Mouse (Mus musculus) ES-E14 (cell line): ENCODE measurements around the gene Usp13. TPM values are rescaled to one million over a fixed set of nuclear protein-coding genes. Genes with fewer than 3 reads are reported as not detected.

ENCODE experiments used
- DNase-seq: peaks from one replicate; pipeline ENCODE4 v3.0.0-alpha.2; 2013; ENCODE audit warnings: low read depth, low spot score
- H3K27ac ChIP-seq: 2 replicates; pipeline ENCODE4 v1.5.1; 2012; ENCODE audit warnings: low read depth, mild to moderate bottlenecking, low read length, moderate library complexity, mixed read lengths; ENCODE audit not compliant: poor library complexity, insufficient read depth, severe bottlenecking
- H3K36me3 ChIP-seq: 2 replicates; pipeline ENCODE4 v1.6.1; 2012; ENCODE audit warnings: mild to moderate bottlenecking, low read length, moderate library complexity, mixed read lengths; ENCODE audit not compliant: control insufficient read depth, poor library complexity, insufficient read depth, severe bottlenecking
- H3K4me1 ChIP-seq, 2 experiments: fragments of 150-350 bp in 1 of 2; sonication (generic) in 1 of 2; 2 replicates each; pipeline ENCODE4 v1.6.1; 2012; ENCODE audit warnings: low read length in 2 of 2, mild to moderate bottlenecking in 1 of 2, mixed read lengths in 1 of 2; ENCODE audit not compliant: control insufficient read depth in 2 of 2, insufficient read depth in 2 of 2, poor library complexity in 1 of 2
- H3K4me3 ChIP-seq, 2 experiments: fragments of 150-350 bp in 1 of 2; sonication (generic) in 1 of 2; 2 replicates each; pipeline ENCODE4 v1.5.1; 2012; ENCODE audit warnings: low read length in 2 of 2, low read depth in 1 of 2, mild to moderate bottlenecking in 1 of 2, mixed read lengths in 1 of 2; ENCODE audit not compliant: insufficient read depth in 1 of 2, poor library complexity in 1 of 2, severe bottlenecking in 1 of 2
- H3K9ac ChIP-seq: 2 replicates; pipeline ENCODE4 v1.6.1; 2012; ENCODE audit warnings: low read depth, mild to moderate bottlenecking, low read length, mixed read lengths; ENCODE audit not compliant: poor library complexity, insufficient read depth, severe bottlenecking
- H3K9me3 ChIP-seq: fragments of 150-350 bp; sonication (generic); 2 replicates; pipeline ENCODE4 v1.6.1; 2012; ENCODE audit warnings: low read depth, mild to moderate bottlenecking, low read length; ENCODE audit not compliant: control insufficient read depth, insufficient read depth
- CHD2 ChIP-seq: IDR thresholded peaks from 2 replicates; pipeline ENCODE4 v1.6.1; 2014; ENCODE audit warnings: mild to moderate bottlenecking, low read depth, low read length, inconsistent platforms
- HCFC1 ChIP-seq: IDR thresholded peaks from 2 replicates; pipeline ENCODE4 v1.6.1; 2012; ENCODE audit warnings: low read length, inconsistent platforms, borderline replicate concordance; ENCODE audit not compliant: insufficient read depth
- MAFK ChIP-seq: IDR thresholded peaks from 2 replicates; pipeline ENCODE4 v1.6.1; 2014; ENCODE audit warnings: mild to moderate bottlenecking, low read depth, low read length, inconsistent platforms; ENCODE audit not compliant: insufficient read depth
- ZC3H11A ChIP-seq: IDR thresholded peaks from 2 replicates; pipeline ENCODE4 v1.6.1; 2012; ENCODE audit warnings: low read depth, mild to moderate bottlenecking, inconsistent platforms, low read length, borderline replicate concordance
- ZNF384 ChIP-seq: IDR thresholded peaks from 2 replicates; pipeline ENCODE4 v1.6.1; 2012; ENCODE audit warnings: low read depth, low read length, inconsistent platforms
- in situ Hi-C, 2 experiments: fragments of 600-800 bp; cut with MboI; formaldehyde crosslinking; loops; one replicate each; pipeline ENCODE4 v1.15.1; 2025; ENCODE audit warnings: low sequenced_read_pairs in 2 of 2, inconsistent platforms in 1 of 2; ENCODE audit not compliant: unreplicated experiment in 2 of 2
- total RNA-seq: library from RNA; depleted of rRNA; stranded (reverse); fragments of 300-350 nt; gene quantifications from 2 replicates; pipeline ENCODE4 v1.2.3, GENCODE M21; 2012

Gene Usp13
- total RNA-seq, 1 experiment: 6.2 TPM

DNA sequence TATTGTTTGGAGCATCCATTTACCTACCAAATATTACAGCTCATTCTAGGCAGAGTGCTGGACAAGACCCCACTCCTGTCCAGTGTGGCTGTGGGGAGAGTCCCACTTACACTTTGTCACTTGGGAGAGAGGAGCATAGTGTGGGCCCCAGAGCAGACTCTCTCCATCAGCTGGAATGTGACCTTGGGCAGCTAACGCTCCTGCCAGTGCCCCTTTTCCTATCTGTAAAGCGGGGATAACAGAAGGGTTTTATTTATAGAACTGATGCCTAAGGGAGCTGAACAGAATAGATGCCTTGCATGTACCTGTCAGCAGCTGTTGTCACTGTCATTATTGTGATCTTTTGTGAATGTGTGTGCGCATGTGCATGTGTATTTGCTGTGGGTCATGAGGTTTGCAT, 91.1 kb downstream of the Usp13 start:
- no peak overlapping the region for H3K4me3 ChIP-seq
- no peaks in the 10 kb centered on the region; the same call in 1 of the 2 replicates for H3K36me3 ChIP-seq
- H3K9ac ChIP-seq: no peak overlapping the region
- in situ Hi-C loops: no loop called here
- no peaks in the 10 kb centered on the region for H3K9me3 ChIP-seq
- H3K27ac ChIP-seq: no peak overlapping the region
- H3K4me1 ChIP-seq: no peaks in the 10 kb centered on the region
- no peak for DNase-seq
- TF ChIP-seq MAFK (no peak), ZNF384 (no peak), CHD2 (no peak), HCFC1 (no peak), ZC3H11A (no peak)

GRCm38 (mm10) chr3:32910071-32910551, 92.8 kb downstream of the Usp13 start:
- Histone ChIP-seq H3K9ac (no peak overlapping the region), H3K36me3 (peaks cover 5% of the 10 kb centered on the region), H3K27ac (no peak overlapping the region), H3K4me1 (no peaks in the 10 kb centered on the region), H3K9me3 (no peaks in the 10 kb centered on the region), H3K4me3 (no peak overlapping the region)
- DNase-seq: no peak
- in situ Hi-C loops: no loop called here
- TF ChIP-seq ZC3H11A: no peak
- no peak for TF ChIP-seq ZNF384
- TF ChIP-seq CHD2: no peak
- no peak for TF ChIP-seq HCFC1
- TF ChIP-seq MAFK: no peak

DNA sequence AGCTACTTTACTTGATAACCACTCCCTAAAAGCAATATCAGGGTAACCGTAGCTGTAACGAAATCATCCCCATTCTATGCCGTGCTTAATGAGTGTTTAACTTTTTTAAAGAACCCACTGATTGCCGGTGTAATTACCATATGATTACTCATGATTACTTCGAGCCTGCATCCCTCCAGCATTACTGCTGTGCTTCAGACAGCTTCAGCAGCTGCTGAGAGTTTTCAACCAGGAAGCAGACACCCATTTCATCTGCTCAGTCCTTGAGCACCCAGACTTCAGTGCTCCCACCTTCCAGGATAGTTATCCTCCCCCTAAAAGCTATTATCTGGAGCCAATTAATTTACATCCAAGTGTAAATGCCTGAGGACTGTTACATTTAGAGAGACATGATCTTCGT, 106.8 kb downstream of the Usp13 start:
- no peak for TF ChIP-seq CHD2
- TF ChIP-seq MAFK: no peak
- TF ChIP-seq ZNF384: no peak
- no peak for TF ChIP-seq HCFC1
- no peak for TF ChIP-seq ZC3H11A
- no peak overlapping the region for H3K9ac ChIP-seq
- no peaks in the 10 kb centered on the region; the same call in none of the 2 replicates for H3K36me3 ChIP-seq
- no peak for DNase-seq
- no peaks in the 10 kb centered on the region for H3K9me3 ChIP-seq
- H3K4me1 ChIP-seq: no peaks in the 10 kb centered on the region
- in situ Hi-C loops: no loop called here
- no peak overlapping the region for H3K27ac ChIP-seq
- H3K4me3 ChIP-seq: no peak overlapping the region

DNA sequence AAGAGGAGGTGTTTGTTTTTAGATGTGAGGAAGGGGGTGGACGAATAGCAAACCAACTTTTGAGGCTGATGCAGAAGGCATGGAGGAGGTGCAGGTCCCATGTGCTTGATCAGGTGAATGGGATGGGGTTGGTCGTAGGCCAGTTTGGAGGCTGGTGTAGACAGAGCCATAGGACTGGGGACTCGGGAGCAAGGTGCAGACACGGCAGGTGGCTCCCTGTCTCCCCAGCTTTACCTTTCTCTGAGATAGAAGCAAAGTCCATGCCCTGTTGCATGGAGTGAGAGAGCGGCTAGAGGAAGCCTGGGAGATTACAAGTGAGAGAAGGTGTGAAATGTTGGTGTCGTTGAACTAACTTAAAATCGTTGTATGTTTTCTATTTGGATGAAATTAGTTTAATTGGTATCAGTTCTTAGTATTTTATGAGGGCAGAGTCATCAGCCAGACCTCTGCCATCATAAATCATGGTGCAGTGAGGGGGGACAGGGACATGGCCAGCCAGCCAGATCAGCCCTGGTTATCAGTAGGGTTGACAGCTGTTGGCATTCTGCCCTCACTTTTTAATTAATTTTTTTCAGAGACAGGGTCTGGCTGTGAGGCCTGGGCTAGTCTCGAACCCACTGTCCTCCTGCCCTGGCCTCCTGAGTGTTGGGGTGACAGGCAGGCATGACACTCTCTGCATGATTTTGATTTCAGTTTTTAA, 122.6 kb downstream of the Usp13 start:
- Histone ChIP-seq H3K4me1 (no peaks in the 10 kb centered on the region), H3K9ac (no peak overlapping the region), H3K36me3 (no peaks in the 10 kb centered on the region), H3K4me3 (no peak overlapping the region), H3K27ac (no peak overlapping the region), H3K9me3 (no peaks in the 10 kb centered on the region)
- in situ Hi-C loops: no loop called here
- DNase-seq: no peak
- TF ChIP-seq MAFK (no peak), HCFC1 (no peak), CHD2 (no peak), ZC3H11A (no peak), ZNF384 (no peak)

- no peak overlapping the region for H3K27ac ChIP-seq
- no peaks in the 10 kb centered on the region for H3K36me3 ChIP-seq
- H3K9me3 ChIP-seq: no peaks in the 10 kb centered on the region
- TF ChIP-seq ZC3H11A (no peak), CHD2 (no peak), HCFC1 (no peak), ZNF384 (no peak), MAFK (no peak)
- H3K4me3 ChIP-seq: no peak overlapping the region
- peak; percentile 41 for DNase-seq
- in situ Hi-C loops: no loop called here
- peaks cover 0 to 10% of the 10 kb centered on the region in 2 experiments; a peak in 1 of 4 replicates for H3K4me1 ChIP-seq
- H3K9ac ChIP-seq: no peak overlapping the region
These were observed 130.1 kb downstream of the Usp13 start for GRCm38 (mm10) chr3:32947486-32947885.
